Mouse (Mus musculus) cerebral cortex, adult 2 months (tissue): ENCODE measurements around the gene Klrg1.

Experiments used
- WGBS: fragments of 180-500 bp; shearing (Covaris S2); methylation state at CpG from one replicate; pipeline ENCODE4 v1.1.7; 2018; 5-methylcytosine and 5-hydroxymethylcytosine counted together

Klrg1 gene

GRCm38 (mm10) chr6:122282782-122283181 lies at the start of gene Klrg1:
TSS of gene Klrg1 (minus strand) at chr6:122282882.
- 88% methylated on average over 6 of the region's 6 CpGs for WGBS

GRCm38 (mm10) chr6:122325361-122325975 lies 42.8 kb upstream of the Klrg1 start:
- 93% methylated on average over 6 of the region's 6 CpGs for WGBS

- WGBS = 95% methylated on average over 1 of the region's 1 CpGs
Observed at GRCm38 (mm10) chr6:122318726-122319125, 36.0 kb upstream of the Klrg1 start.

DNA sequence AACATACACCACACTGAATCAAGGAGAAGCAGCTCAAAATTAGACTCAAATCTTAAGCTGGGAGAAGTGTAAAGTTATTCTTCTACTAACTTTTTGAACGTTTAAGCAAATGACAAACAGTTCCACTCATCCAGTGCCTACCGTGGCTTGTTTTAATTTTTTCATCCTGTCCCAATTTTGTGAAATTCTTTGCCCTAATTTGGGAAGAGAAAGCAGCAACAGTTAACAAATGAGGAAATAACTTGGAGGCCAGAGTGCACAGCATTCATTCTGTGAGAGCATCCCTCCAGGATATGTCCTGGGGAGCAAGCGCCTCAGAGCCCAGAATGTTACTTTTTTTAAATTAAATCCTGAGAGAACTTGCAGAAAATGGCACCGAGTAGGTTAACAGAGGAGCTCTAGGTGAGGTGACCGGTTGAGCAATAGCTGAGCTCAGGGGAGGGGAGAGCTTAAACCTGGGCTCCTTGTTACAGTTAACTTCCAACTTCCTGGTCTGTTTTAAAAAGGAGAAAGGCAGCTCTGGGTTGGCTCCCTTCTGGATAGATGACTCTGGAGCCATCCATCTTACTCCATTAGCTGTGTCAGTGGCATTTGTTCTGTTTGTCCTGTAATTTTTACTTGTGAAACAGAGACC lies 27.6 kb upstream of the Klrg1 start:
- WGBS = 54% methylated on average over 5 of the region's 5 CpGs

DNA sequence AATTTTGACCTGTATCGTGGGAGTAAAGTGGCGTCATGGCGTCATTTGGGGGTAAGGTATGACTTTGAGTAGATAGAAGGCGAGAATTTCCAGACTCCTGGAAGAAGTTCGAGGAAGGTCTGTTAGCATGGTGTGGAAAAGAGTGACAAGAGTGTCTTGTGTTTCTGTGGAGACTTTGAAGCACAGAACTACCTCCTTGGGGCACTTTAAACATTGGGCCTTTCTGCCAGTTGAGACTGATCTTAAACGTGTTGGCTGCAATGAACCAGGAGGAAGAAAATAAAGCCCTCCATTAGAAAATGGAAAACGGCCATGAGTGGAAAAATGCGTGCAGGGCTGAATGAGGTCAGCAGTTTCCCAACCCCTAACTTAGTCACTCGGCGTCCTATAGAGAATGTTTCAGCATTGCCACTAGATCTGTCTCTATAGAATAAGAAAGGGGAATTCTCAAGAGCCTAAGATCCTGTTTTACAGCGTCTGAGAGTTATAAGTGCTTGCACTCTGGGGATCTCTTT lies 26.8 kb upstream of the Klrg1 start:
- 7% methylated on average over 11 of the region's 11 CpGs for WGBS

DNA sequence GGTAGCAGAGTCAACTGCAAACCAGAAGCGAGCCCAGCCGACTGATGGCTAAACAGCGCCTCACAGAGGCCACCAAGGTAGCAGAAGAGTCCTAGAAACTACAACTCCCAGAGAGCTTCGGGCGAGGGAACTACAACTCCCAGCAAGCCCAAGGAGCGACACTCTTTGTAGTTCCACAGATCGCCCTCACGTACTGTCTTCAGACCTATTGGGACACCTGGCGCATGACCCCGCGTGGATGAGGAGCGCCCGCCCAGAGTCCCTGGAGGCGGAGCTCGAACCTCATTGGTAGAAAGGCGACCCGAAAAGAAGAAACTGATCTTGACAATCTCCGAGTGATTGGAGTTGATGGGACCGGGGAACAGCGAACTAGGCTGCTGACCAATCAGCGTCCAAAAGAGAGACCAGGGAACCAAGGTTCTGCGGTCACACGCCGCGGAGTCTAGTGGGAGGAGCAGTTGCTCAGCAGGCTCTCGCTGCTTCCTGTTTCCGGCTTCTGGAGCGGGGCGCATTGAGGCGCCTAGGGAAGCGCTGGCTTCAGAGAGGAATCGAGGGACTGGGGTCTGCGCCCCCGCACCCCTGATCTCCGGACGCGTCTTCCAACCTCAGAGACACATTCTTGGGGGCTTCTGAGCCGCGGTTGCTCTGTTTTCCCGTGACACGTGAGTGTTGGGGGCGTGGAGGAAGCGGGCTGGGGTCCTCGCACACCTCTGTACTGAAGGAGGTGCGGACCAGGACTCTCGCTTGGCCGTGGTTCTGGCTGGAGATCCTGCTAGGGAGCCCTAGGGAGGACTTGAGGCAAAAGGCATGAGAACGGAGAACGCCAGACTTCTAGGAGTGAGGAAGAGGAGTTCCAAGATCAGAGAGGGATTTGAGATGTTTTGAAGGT lies 26.1 kb upstream of the Klrg1 start, which contains the start of gene M6pr:
Gene M6pr (plus strand): TSS at position 216 of the 889 bp plus-strand sequence.
- under 1% methylated on average over 49 of the region's 49 CpGs for WGBS

DNA sequence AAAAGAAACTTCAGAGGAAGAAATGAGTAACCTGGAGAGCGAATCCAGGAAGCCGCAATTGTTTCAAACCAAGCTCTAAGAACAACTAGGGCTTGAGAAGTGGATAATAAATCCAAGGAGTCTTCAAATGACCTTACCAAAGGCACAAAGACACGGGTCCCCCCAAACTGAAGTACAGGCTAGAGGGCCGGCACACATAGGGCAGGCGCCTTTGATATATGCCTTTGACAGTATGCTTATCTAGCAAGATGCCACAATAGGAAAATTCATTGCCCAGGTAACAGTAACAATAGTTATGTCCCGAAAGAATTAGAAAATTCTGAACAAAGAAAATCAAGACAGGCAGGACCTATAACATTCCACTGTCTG lies 25.4 kb upstream of the Klrg1 start:
- WGBS = 65% methylated on average over 6 of the region's 6 CpGs

DNA sequence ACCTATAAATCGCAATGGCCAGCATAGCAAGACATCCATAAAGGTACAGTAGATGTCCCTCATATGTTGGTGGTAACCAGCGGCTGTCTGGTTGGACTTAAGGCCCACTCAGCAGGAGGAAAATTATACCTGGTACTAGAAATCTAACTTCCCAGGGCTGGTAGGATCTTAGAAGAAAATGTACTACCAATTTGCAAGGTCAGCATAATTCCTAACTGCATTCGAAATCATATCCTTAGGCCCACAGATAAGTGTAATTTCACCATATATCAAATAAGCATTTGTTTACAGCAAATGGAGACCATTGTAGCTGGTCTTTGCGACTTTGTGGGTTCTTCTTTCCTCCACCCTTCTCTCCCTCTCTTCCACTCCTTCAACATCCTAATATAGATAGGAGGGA lies 24.0 kb upstream of the Klrg1 start:
- WGBS = 93% methylated on average over 4 of the region's 4 CpGs

DNA sequence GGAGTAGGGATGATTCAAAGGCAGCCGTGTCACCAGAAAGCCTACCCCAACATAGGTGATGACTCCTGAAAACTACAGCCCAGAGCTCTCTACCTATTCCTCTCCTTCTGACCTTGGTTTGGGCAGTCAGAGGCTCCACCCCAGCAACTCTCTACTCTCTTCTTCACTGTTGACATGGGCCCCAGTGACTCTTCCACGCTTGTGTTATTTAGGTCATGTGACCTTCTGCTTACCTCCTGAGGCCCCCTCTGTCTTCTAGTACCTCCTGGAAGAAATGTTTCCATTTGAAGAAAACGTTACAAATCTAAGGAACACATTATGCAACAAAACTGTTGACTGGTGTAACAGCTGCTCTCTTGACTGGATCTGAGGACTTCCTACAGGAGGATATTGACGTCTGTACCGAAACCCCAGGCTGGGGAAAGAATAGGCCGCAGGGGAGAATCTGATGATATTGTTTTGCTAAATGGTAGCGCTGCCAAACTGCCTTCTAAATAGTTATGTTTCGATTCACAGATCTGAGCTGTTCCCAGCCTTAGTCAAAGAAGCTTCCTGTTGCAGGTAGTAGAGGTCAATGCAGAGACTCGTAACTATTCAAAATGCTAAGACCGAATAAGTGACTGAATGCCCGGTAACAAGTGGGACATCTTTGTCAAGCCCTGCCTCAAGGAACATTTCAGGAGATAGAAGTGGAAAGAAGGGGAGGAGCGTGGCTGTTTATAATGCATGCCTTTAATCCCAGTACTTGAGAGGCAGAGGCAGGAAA lies 22.3 kb upstream of the Klrg1 start:
- 85% methylated on average over 12 of the region's 12 CpGs for WGBS

- WGBS = 32% methylated on average over 6 of the region's 6 CpGs
Observed at GRCm38 (mm10) chr6:122304355-122304754, 21.7 kb upstream of the Klrg1 start.

DNA sequence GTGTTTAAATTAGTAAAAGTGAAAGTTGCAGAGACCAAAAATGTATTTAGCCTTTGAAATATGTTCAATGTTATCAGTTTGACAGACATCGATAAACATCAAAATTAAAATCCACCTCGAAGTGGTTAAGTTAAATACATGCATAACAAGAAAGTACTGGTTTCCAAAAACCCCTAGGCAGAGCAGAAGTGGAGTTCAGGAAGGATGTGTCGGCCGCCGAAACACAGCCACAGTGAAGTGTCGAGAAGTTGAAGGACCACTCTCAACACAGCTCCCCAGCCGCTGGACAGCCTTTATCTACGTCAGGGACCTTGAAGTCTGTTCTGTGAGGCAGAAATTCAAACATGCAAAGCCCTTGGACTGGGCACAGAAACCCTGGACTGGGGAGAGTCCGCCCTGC lies 20.8 kb upstream of the Klrg1 start:
- 86% methylated on average over 9 of the region's 9 CpGs for WGBS

DNA sequence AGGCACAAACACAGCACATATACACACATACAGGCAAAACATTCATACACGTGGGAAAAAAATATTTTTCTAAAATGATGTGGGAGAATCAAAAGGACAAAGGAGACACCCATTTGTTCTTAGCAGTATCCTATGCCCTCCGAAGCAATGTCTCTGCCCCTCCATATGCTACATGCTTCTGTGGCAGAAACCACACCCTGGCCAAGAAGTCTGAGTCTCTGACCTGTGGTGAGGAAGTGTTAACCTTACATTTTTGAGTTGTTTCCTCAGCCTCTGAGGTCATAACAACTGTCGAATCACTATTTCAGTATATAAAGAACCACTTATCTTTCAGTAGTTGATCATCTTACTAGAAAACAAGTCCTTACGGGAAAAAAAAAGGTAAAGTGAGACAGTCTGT lies 20.0 kb upstream of the Klrg1 start:
- 91% methylated on average over 4 of the region's 4 CpGs for WGBS

DNA sequence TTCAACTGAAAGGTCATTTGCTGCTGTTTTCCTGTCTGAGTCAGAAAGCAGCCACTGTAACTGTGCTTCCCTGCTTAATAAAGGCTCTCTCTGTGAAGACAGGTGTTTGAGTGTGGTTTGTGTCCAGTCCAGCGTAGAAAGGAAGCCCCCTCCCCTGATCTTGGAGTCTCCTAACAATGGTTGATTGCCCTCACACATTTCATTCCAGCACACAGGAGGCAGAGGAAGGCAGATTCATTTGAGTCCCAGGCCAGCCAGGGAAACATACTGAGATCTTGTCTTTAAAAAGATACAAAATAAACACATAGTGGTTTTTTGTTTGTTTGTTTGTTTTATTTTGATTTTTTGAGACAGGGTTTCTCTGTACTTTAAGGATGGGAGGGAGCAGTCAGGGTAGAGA lies 19.4 kb upstream of the Klrg1 start:
- 67% methylated on average over 1 of the region's 1 CpGs for WGBS

- WGBS = 66% methylated on average over 3 of the region's 3 CpGs
Observed at GRCm38 (mm10) chr6:122299621-122300133, 17.0 kb upstream of the Klrg1 start.

DNA sequence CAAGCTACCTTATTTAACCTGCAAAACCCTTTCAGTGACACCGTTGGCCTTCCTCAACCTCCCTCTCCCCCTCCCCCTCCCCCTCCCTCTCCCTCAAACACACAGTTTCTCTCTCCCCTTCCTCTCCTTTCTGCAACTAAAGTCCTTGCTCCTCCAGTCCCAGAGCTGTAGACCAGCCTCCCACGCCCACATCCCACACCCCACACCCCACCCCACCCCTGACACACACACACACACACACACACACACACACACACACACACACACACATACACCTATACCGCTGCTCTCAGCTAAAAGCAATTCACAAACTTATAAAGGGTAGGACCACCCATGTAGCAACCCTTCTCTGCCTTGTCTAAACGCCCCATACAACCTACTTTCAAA lies 15.5 kb upstream of the Klrg1 start:
- 62% methylated on average over 4 of the region's 4 CpGs for WGBS

GRCm38 (mm10) chr6:122297279-122298222 lies 14.9 kb upstream of the Klrg1 start:
- 5% methylated on average over 25 of the region's 25 CpGs for WGBS

GRCm38 (mm10) chr6:122296918-122297278 lies 14.2 kb upstream of the Klrg1 start:
- 23% methylated on average over 3 of the region's 3 CpGs for WGBS

DNA sequence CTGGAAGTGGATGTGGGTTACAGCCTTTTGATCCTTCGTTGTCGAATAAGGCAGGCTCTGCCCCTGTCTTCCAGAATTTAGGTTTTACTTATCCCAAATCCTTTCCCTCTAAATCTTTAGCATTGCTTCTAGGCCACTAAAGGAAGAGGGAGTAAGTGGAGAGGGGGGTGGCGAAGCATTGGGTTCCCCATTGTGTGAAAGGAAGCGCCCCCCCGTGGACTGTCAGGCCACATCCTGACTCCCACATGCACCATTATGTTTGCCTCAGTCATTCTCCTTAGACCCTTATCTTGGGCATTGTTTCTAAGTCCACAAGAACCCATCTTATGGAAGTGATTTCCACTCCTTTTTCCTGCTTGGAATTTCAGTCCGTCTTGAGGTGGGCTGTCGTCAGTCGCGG lies 12.6 kb upstream of the Klrg1 start:
- WGBS = 62% methylated on average over 9 of the region's 9 CpGs

GRCm38 (mm10) chr6:122294290-122294689 lies 11.6 kb upstream of the Klrg1 start:
- WGBS = 90% methylated on average over 3 of the region's 3 CpGs

GRCm38 (mm10) chr6:122293796-122294195 lies 11.1 kb upstream of the Klrg1 start:
- 89% methylated on average over 9 of the region's 9 CpGs for WGBS
